Mouse (Mus musculus) CH12.LX (cell line): ENCODE measurements around the gene Dclk3. TPM values are rescaled to one million over a fixed set of nuclear protein-coding genes. Genes with fewer than 3 reads are reported as not detected.

Experiments used
- DNase-seq: peaks from one replicate; pipeline ENCODE4 v3.0.0-alpha.2; 2013; ENCODE audit errors: extremely low read depth
- H3K27ac ChIP-seq: 2 replicates; pipeline ENCODE4 v1.5.1; 2012; ENCODE audit warnings: low read depth, mild to moderate bottlenecking, control low read depth, moderate library complexity; ENCODE audit not compliant: insufficient read depth
- H3K27me3 ChIP-seq: replicated peaks from 2 replicates; pipeline ENCODE3; 2012; ENCODE audit warnings: inconsistent platforms
- H3K36me3 ChIP-seq, 2 experiments: replicated peaks in 1 of 2; 2 replicates each; pipeline versions ENCODE3 to v1.6.1; 2012; ENCODE audit warnings: inconsistent platforms in 1 of 2, low read length in 1 of 2, mild to moderate bottlenecking in 1 of 2, mixed read lengths in 1 of 2, moderate library complexity in 1 of 2; ENCODE audit not compliant: control insufficient read depth in 1 of 2, insufficient read depth in 1 of 2
- H3K4me1 ChIP-seq, 2 experiments: 2 replicates each; pipeline ENCODE4 v1.6.1; 2012; ENCODE audit warnings: inconsistent platforms in 1 of 2, moderate library complexity in 1 of 2; ENCODE audit not compliant: insufficient read depth in 2 of 2, control insufficient read depth in 1 of 2
- H3K4me2 ChIP-seq: 2 replicates; pipeline ENCODE4 v1.6.1; 2012; ENCODE audit warnings: low read depth, mild to moderate bottlenecking, control low read depth; ENCODE audit not compliant: poor library complexity, insufficient read depth, severe bottlenecking
- H3K4me3 ChIP-seq, 3 experiments: fragments of 150-350 bp in 1 of 3; sonication (generic) in 1 of 3; replicated peaks in 1 of 3; 2 replicates each; pipeline versions ENCODE3 to v1.5.1; 2011 to 2012; ENCODE audit warnings: low read depth in 2 of 3, low read length in 2 of 3, mild to moderate bottlenecking in 2 of 3, moderate library complexity in 2 of 3, control low read depth in 1 of 3, improper control_type of control experiment in 1 of 3, inconsistent platforms in 1 of 3, mixed read lengths in 1 of 3; ENCODE audit not compliant: poor library complexity in 1 of 3
- H3K79me2 ChIP-seq: replicated peaks from 2 replicates; pipeline ENCODE4 v1.6.1; 2012; ENCODE audit warnings: mild to moderate bottlenecking, moderate library complexity; ENCODE audit not compliant: control insufficient read depth, poor library complexity, insufficient read depth, severe bottlenecking; ENCODE audit errors: extremely low read depth
- H3K9ac ChIP-seq: 2 replicates; pipeline ENCODE4 v1.6.1; 2012; ENCODE audit warnings: low read depth, mild to moderate bottlenecking, control low read depth, moderate library complexity; ENCODE audit not compliant: insufficient read depth
- H3K9me3 ChIP-seq: replicated peaks from 2 replicates; pipeline ENCODE3; 2012; ENCODE audit warnings: low read length, inconsistent platforms, mixed read lengths
- BHLHE40 ChIP-seq: IDR thresholded peaks from 2 replicates; pipeline ENCODE4 v1.6.1; 2011; ENCODE audit warnings: mild to moderate bottlenecking, low read depth, low read length, improper control_type of control experiment
- CHD1 ChIP-seq: IDR thresholded peaks from 2 replicates; pipeline ENCODE4 v1.6.1; 2012; ENCODE audit warnings: low read depth, low read length, improper control_type of control experiment, inconsistent platforms
- CHD2 ChIP-seq: IDR thresholded peaks from 2 replicates; pipeline ENCODE4 v1.6.1; 2011; ENCODE audit warnings: low read length, improper control_type of control experiment
- CTCF ChIP-seq, 2 experiments: IDR thresholded peaks in 1 of 2; conservative IDR thresholded peaks in 1 of 2; 2 replicates each; pipeline ENCODE4 v1.5.1; 2011 to 2012; ENCODE audit warnings: low read depth in 2 of 2, low read length in 2 of 2, improper control_type of control experiment in 1 of 2, inconsistent platforms in 1 of 2, mild to moderate bottlenecking in 1 of 2, moderate library complexity in 1 of 2
- EP300 ChIP-seq: IDR thresholded peaks from 2 replicates; pipeline ENCODE4 v1.6.1; 2011; ENCODE audit warnings: low read length, improper control_type of control experiment
- ETS1 ChIP-seq: conservative IDR thresholded peaks from 2 replicates; pipeline ENCODE4 v1.6.1; 2012; ENCODE audit warnings: low read depth, mild to moderate bottlenecking, inconsistent platforms, low read length, improper control_type of control experiment, moderate library complexity
- GABPA ChIP-seq: IDR thresholded peaks from 2 replicates; pipeline ENCODE4 v1.6.1; 2012; ENCODE audit warnings: low read depth, low read length, improper control_type of control experiment, inconsistent platforms; ENCODE audit not compliant: insufficient replicate concordance
- IRF4 ChIP-seq: IDR thresholded peaks from 2 replicates; pipeline ENCODE4 v1.6.1; 2014; ENCODE audit warnings: low read depth, mild to moderate bottlenecking, inconsistent platforms, low read length, improper control_type of control experiment
- JUN ChIP-seq: IDR thresholded peaks from 2 replicates; pipeline ENCODE4 v1.6.1; 2011; ENCODE audit warnings: low read depth, mild to moderate bottlenecking, low read length, improper control_type of control experiment, moderate library complexity; ENCODE audit not compliant: insufficient read depth
- MAFK ChIP-seq: IDR thresholded peaks from 2 replicates; pipeline ENCODE4 v1.6.1; 2011; ENCODE audit warnings: low read length, improper control_type of control experiment; ENCODE audit not compliant: insufficient replicate concordance
- MAX ChIP-seq: IDR thresholded peaks from 2 replicates; pipeline ENCODE4 v1.6.1; 2011; ENCODE audit warnings: low read length, improper control_type of control experiment
- MEF2A ChIP-seq: IDR thresholded peaks from 2 replicates; pipeline ENCODE4 v1.6.1; 2014; ENCODE audit warnings: low read depth, mild to moderate bottlenecking, inconsistent platforms, low read length, improper control_type of control experiment, borderline replicate concordance
- MYC ChIP-seq: IDR thresholded peaks from 2 replicates; pipeline ENCODE4 v1.6.1; 2011; ENCODE audit warnings: low read depth, mild to moderate bottlenecking, improper control_type of control experiment, low read length
- NRF1 ChIP-seq: IDR thresholded peaks from 2 replicates; pipeline ENCODE4 v1.6.1; 2014; ENCODE audit warnings: low read depth, mild to moderate bottlenecking, inconsistent platforms, low read length, improper control_type of control experiment, moderate library complexity
- POLR2A ChIP-seq: IDR thresholded peaks from 2 replicates; pipeline ENCODE4 v1.6.1; 2011; ENCODE audit warnings: low read depth, mild to moderate bottlenecking, improper control_type of control experiment, low read length
- POLR2AphosphoS2 ChIP-seq: IDR thresholded peaks from 2 replicates; pipeline ENCODE4 v1.6.1; 2011; ENCODE audit warnings: low read depth, low read length, improper control_type of control experiment
- RAD21 ChIP-seq: IDR thresholded peaks from 2 replicates; pipeline ENCODE4 v1.6.1; 2011; ENCODE audit warnings: low read depth, mild to moderate bottlenecking, low read length, improper control_type of control experiment, moderate library complexity
- RCOR1 ChIP-seq: conservative IDR thresholded peaks from 2 replicates; pipeline ENCODE4 v1.6.1; 2012; ENCODE audit warnings: low read depth, mild to moderate bottlenecking, inconsistent platforms, low read length, improper control_type of control experiment
- SIN3A ChIP-seq: IDR thresholded peaks from 2 replicates; pipeline ENCODE4 v1.6.1; 2012; ENCODE audit warnings: low read length, improper control_type of control experiment, inconsistent platforms
- TBP ChIP-seq: conservative IDR thresholded peaks from 2 replicates; pipeline ENCODE4 v1.6.1; 2011; ENCODE audit warnings: low read depth, low read length, improper control_type of control experiment
- USF2 ChIP-seq: conservative IDR thresholded peaks from 2 replicates; pipeline ENCODE4 v1.6.1; 2011; ENCODE audit warnings: low read depth, low read length, improper control_type of control experiment
- ZKSCAN1 ChIP-seq: IDR thresholded peaks from 2 replicates; pipeline ENCODE4 v1.6.1; 2012; ENCODE audit warnings: low read depth, inconsistent platforms, low read length, improper control_type of control experiment, borderline replicate concordance
- ZNF384 ChIP-seq: IDR thresholded peaks from 2 replicates; pipeline ENCODE4 v1.6.1; 2012; ENCODE audit warnings: low read depth, low read length, improper control_type of control experiment, inconsistent platforms
- dilution Hi-C: fragments of 300-500 bp; cut with MboI; formaldehyde crosslinking; loops from 2 replicates; pipeline ENCODE4 v1.14.3; 2020; ENCODE audit warnings: low sequenced_read_pairs; ENCODE audit not compliant: extremely low pct_unique_long_range_greater_than_20kb, extremely low pct_ligation_motif_present
- in situ Hi-C: fragments of 300-500 bp; cut with MboI; formaldehyde crosslinking; loops from 3 replicates; pipeline ENCODE4 v1.14.3; 2019; ENCODE audit warnings: low sequenced_read_pairs, low pct_ligation_motif_present, low pct_unique_long_range_greater_than_20kb, mixed read lengths
- polyA plus RNA-seq: library from polyadenylated mRNA; unstranded; fragments of >175 nt; gene quantifications from 2 replicates; pipeline ENCODE4 v1.2.1, GENCODE M21; 2012; ENCODE audit warnings: low read depth; ENCODE audit not compliant: insufficient read length
- total RNA-seq, 2 experiments: library from RNA; depleted of rRNA; stranded (reverse); fragments of 300-350 nt in 1 of 2; fragments of >200 nt in 1 of 2; gene quantifications; 2 replicates each; pipeline ENCODE4 v1.2.3; 2012 to 2014

The Dclk3 gene
- total and polyA plus RNA-seq, 3 experiments = 0.17 to 1.1 (median 0.33) TPM

DNA sequence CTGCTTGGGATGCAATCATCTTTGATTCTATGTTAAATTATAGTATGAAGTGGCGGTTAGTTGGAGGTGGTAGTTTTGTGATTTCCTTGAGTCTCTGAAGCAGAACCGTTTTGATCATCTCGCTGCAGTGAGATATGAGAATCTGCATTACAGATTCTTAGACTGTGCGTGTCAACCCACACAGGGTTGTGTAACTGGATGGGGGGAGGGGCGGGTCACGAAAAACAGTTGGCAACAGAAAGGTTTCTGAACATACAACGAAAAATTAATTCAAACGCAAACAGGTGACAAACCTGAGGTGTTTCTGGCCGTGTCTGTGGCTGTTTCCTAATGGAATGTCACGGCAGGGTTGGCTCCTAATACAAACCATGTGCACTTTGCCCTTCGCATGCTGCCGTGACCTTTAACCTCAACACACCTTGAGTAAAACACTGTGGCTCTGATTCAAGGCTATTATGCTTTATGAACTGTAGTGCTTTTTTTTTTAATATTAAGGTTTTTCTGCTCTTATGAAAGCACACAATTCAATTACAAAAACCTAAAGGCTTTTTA lies 12.0 kb downstream of the Dclk3 start:
- no peaks in the 10 kb centered on the region for H3K79me2 ChIP-seq
- no peaks in the 10 kb centered on the region for H3K9me3 ChIP-seq
- in situ Hi-C loops (no loop called here), dilution Hi-C loops (no loop called here)
- TF ChIP-seq MAFK = no peak
- no peak for TF ChIP-seq MAX
- TF ChIP-seq NRF1 = no peak
- no peak for TF ChIP-seq CHD2
- TF ChIP-seq IRF4 = no peak
- no peak for TF ChIP-seq TBP
- TF ChIP-seq CTCF (conservative IDR thresholded peaks at IDR 0.05 in 1 of 2, IDR thresholded peaks at IDR 0.05 in 1 of 2; ENCODE audit: low read depth in 2 of 2, low read length in 2 of 2) = no peak
- TF ChIP-seq GABPA = no peak
- no peak for TF ChIP-seq POLR2AphosphoS2
- no peak for TF ChIP-seq USF2
- TF ChIP-seq ZKSCAN1 = no peak
- no peak for TF ChIP-seq ZNF384
- H3K4me3 ChIP-seq = no peak overlapping the region
- H3K27ac ChIP-seq = no peak overlapping the region
- no peak overlapping the region for H3K4me2 ChIP-seq
- H3K4me1 ChIP-seq = peaks cover 0 to 14% of the 10 kb centered on the region in 2 experiments; a peak in 2 of 4 replicates
- H3K9ac ChIP-seq = no peak overlapping the region
- no peaks in the 10 kb centered on the region for H3K36me3 ChIP-seq
- DNase-seq = no peak
- H3K27me3 ChIP-seq = no peaks in the 10 kb centered on the region

DNA sequence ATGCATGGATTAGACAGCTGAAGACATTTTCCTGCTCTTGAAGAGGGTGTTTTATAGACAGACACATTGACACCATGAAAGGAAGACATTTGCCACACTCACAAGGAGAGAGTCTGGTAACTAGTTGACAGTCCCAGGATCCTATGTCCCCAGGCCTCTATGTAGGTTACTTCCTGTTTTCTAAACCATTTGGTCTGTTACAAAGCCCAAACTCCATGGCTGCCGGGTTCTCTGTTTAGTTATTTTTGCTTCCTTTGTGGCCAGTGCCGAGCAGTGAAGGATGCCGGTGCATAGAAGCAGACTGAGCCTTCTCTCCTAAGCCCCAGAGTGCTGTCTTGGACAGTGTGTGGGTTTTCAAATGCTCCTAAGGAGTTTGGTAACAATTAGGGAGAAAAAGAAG lies 15.0 kb downstream of the Dclk3 start:
- no peak for TF ChIP-seq JUN
- TF ChIP-seq EP300 = no peak
- TF ChIP-seq GABPA = no peak
- TF ChIP-seq MEF2A = no peak
- no peak for TF ChIP-seq SIN3A
- TF ChIP-seq ETS1 = no peak
- no peak for TF ChIP-seq ZKSCAN1
- TF ChIP-seq CTCF (conservative IDR thresholded peaks at IDR 0.05 in 1 of 2, IDR thresholded peaks at IDR 0.05 in 1 of 2; ENCODE audit: low read depth in 2 of 2, low read length in 2 of 2) = no peak
- no peak for TF ChIP-seq RCOR1
- TF ChIP-seq POLR2A = no peak
- no peak for TF ChIP-seq RAD21
- TF ChIP-seq MAX = no peak
- TF ChIP-seq CHD1 = no peak
- TF ChIP-seq BHLHE40 = no peak
- no peak for TF ChIP-seq MYC
- no peaks in the 10 kb centered on the region for H3K79me2 ChIP-seq
- H3K36me3 ChIP-seq = no peaks in the 10 kb centered on the region
- H3K27ac ChIP-seq = no peak overlapping the region
- H3K4me3 ChIP-seq = no peak overlapping the region
- no peaks in the 10 kb centered on the region for H3K27me3 ChIP-seq
- no peak overlapping the region for H3K4me2 ChIP-seq
- DNase-seq = no peak
- in situ Hi-C loops (no loop called here), dilution Hi-C loops (no loop called here)
- peaks cover 0 to 16% of the 10 kb centered on the region in 2 experiments; a peak in 2 of 4 replicates for H3K4me1 ChIP-seq
- no peak overlapping the region for H3K9ac ChIP-seq
- no peaks in the 10 kb centered on the region for H3K9me3 ChIP-seq
